Mouse (Mus musculus) lung, postnatal 0 days (tissue): ENCODE measurements around the gene Casp7.

ENCODE experiments used
- CTCF ChIP-seq: IDR thresholded peaks from 2 replicates; pipeline ENCODE4 v1.5.1; 2016; ENCODE audit warnings: antibody characterized with exemption, mild to moderate bottlenecking
- EP300 ChIP-seq: IDR thresholded peaks from 2 replicates; pipeline ENCODE4 v1.6.1; 2016; ENCODE audit warnings: antibody characterized with exemption, mild to moderate bottlenecking, control low read depth

- no peak for TF ChIP-seq CTCF
- TF ChIP-seq EP300: no peak
Measured at GRCm38 (mm10) chr19:56419452-56419851, 22.5 kb downstream of the Casp7 start.
